In the genomic region with DNA sequence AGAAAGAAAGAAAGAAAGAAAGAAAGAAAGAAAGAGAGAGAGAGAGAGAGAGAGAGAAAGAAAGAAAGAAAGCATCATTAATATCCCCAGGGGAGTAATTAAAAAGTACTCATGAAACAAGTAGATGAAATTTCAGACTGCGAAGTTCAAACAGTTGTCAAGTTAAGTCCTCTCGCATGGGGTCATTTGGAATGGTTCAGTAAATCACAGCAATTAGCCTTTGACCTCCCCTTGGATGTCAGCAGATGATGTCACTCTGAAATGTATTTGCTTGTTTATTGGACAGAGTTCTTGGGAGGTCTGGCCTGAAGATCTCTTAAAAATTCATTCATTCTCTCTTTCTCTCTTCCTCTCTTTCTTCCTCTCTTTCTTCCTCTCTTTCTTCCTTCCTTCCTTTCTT, we compare ENCODE assay signal across 18 mouse cellular contexts. TPM values are rescaled to one million over a fixed set of nuclear protein-coding genes. Genes with fewer than 3 reads are reported as not detected.
A peak's percentile ranks its signal among the peaks of the same experiment; 100 is the strongest.
DNase-seq lines count a peak whose midpoint lies in the region; ATAC-seq and TF ChIP-seq lines count a peak whose summit lies in the region.
"Had no signal": no experiment of that assay in that cellular context is flagged by ENCODE, and none has a peak within 500 bp of the region (broad histone marks: within the 10 kb centered on the region; RNA-seq: fewer than 3 reads in every experiment).

No protein-coding gene starts in this region.

- no peak overlapping the region for H3K9ac ChIP-seq in lung, embryonic 14.5 days
- no peak overlapping the region for H3K9ac ChIP-seq in kidney, postnatal 0 days (ENCODE audit: low read depth, low read length)
- H3K9ac ChIP-seq in forebrain, embryonic 13.5 days = no peak overlapping the region
- H3K9ac ChIP-seq: embryonic facial prominence, embryonic 15.5 days; heart, embryonic 12.5 days; liver, embryonic 13.5 days; midbrain, embryonic 12.5 days had no signal

- no peaks in the 10 kb centered on the region for H3K36me3 ChIP-seq in lung, embryonic 14.5 days (ENCODE audit: insufficient read depth)
- H3K36me3 ChIP-seq in kidney, postnatal 0 days (ENCODE audit: insufficient read depth, low read length) = no peaks in the 10 kb centered on the region
- H3K36me3 ChIP-seq in splenic B cell, adult 2 months (ENCODE audit: control insufficient read depth, insufficient read depth, low read length, poor library complexity, severe bottlenecking) = peaks cover 4% of the 10 kb centered on the region
- H3K36me3 ChIP-seq in forebrain, embryonic 13.5 days (ENCODE audit: poor library complexity, severe bottlenecking) = no peaks in the 10 kb centered on the region
- H3K36me3 ChIP-seq: embryonic facial prominence, embryonic 15.5 days; heart, embryonic 12.5 days; liver, embryonic 13.5 days; midbrain, embryonic 12.5 days had no signal

- H3K4me2 ChIP-seq in lung, embryonic 14.5 days = no peak overlapping the region
- H3K4me2 ChIP-seq in kidney, postnatal 0 days (ENCODE audit: low read length) = peak overlapping the region; percentile 93
- H3K4me2 ChIP-seq in forebrain, embryonic 13.5 days = no peak overlapping the region
- H3K4me2 ChIP-seq: embryonic facial prominence, embryonic 15.5 days; heart, embryonic 12.5 days; liver, embryonic 13.5 days; midbrain, embryonic 12.5 days had no signal

- no peaks in the 10 kb centered on the region for H3K27me3 ChIP-seq in lung, embryonic 14.5 days (ENCODE audit: insufficient read depth, low read length)
- H3K27me3 ChIP-seq in kidney, postnatal 0 days (ENCODE audit: insufficient read depth, low read length) = peaks cover 3% of the 10 kb centered on the region; the same call in 1 of the 2 replicates
- H3K27me3 ChIP-seq in splenic B cell, adult 2 months (ENCODE audit: control insufficient read depth, insufficient read depth, low read length, poor library complexity, severe bottlenecking) = no peaks in the 10 kb centered on the region
- peaks cover 61% of the 10 kb centered on the region for H3K27me3 ChIP-seq in forebrain, embryonic 13.5 days

- H3K4me1 ChIP-seq in lung, embryonic 14.5 days (ENCODE audit: insufficient read depth) = peaks cover 19% of the 10 kb centered on the region
- peaks cover 22% of the 10 kb centered on the region; the same call in 1 of the 2 replicates for H3K4me1 ChIP-seq in kidney, postnatal 0 days (replicated peaks; ENCODE audit: insufficient read depth, low read length)
- peaks cover 28% of the 10 kb centered on the region for H3K4me1 ChIP-seq in forebrain, embryonic 13.5 days

- no peak overlapping the region for H3K27ac ChIP-seq in lung, embryonic 14.5 days (ENCODE audit: low read depth)
- H3K27ac ChIP-seq in kidney, postnatal 0 days = no peak overlapping the region
- no peak overlapping the region for H3K27ac ChIP-seq in forebrain, embryonic 13.5 days
- H3K27ac ChIP-seq: embryonic facial prominence, embryonic 15.5 days; liver, embryonic 13.5 days; midbrain, embryonic 12.5 days had no signal

- no peak for ATAC-seq in lung, embryonic 14.5 days (ENCODE audit: insufficient read depth)
- ATAC-seq in kidney, postnatal 0 days (replicated peaks; ENCODE audit: low FRiP score, low read depth) = no peak
- no peak for ATAC-seq in forebrain, embryonic 13.5 days
- ATAC-seq: forebrain, embryonic 14.5 days; Patski had no signal

- no peak overlapping the region for H3K4me3 ChIP-seq in lung, embryonic 14.5 days (ENCODE audit: low read depth, low read length)
- peak overlapping the region; percentile 41; the same call in 1 of the 2 replicates for H3K4me3 ChIP-seq in kidney, postnatal 0 days (replicated peaks; ENCODE audit: low read depth, low read length)
- H3K4me3 ChIP-seq in forebrain, embryonic 13.5 days = no peak overlapping the region
- H3K4me3 ChIP-seq: embryonic facial prominence, embryonic 15.5 days; heart, embryonic 12.5 days; liver, embryonic 13.5 days; midbrain, embryonic 12.5 days had no signal

- DNase-seq in lung, embryonic 14.5 days = peak; percentile 81
- DNase-seq in lung, adult 18-20 months = no peak
- peak; percentile 93 for DNase-seq in hindlimb bud, embryonic 11.5 days (ENCODE audit: extremely low spot score, low read depth, low spot score)
- DNase-seq in kidney, postnatal 0 days (ENCODE audit: low spot score) = peak; percentile 91
- DNase-seq in splenic B cell, adult 2 months (ENCODE audit: low read depth, low spot score) = peak; percentile 71
- no peak for DNase-seq in frontal cortex, postnatal 14 days (ENCODE audit: low spot score in 2 of 2)
- no peak for DNase-seq in layer of hippocampus, adult 18-20 months (ENCODE audit: low spot score in 2 of 2)
- DNase-seq: cerebellum, adult 9-11 months; gastrocnemius, postnatal 25 days; liver, embryonic 13.5 days; right cerebral cortex, postnatal 25 days; thymus, postnatal 25 days had no signal

- no peaks in the 10 kb centered on the region for H3K9me3 ChIP-seq in lung, embryonic 14.5 days (ENCODE audit: low read depth, low read length)
- H3K9me3 ChIP-seq in kidney, postnatal 0 days (replicated peaks; ENCODE audit: low read length) = no peaks in the 10 kb centered on the region
- H3K9me3 ChIP-seq in forebrain, embryonic 13.5 days (replicated peaks) = no peaks in the 10 kb centered on the region
- H3K9me3 ChIP-seq: embryonic facial prominence, embryonic 15.5 days; heart, embryonic 12.5 days; liver, embryonic 13.5 days; midbrain, embryonic 12.5 days had no signal

- 41% methylated on average over 2 of the region's 2 CpGs for WGBS in lung, embryonic 14.5 days
- WGBS in kidney, postnatal 0 days = 9% methylated on average over 2 of the region's 2 CpGs
- 18% methylated on average over 2 of the region's 2 CpGs for WGBS in forebrain, embryonic 13.5 days

- TF ChIP-seq CTCF in lung, embryonic 14.5 days (IDR thresholded peaks at IDR 0.05; ENCODE audit: low read depth) = no peak
- no peak for TF ChIP-seq CTCF in kidney, postnatal 0 days (IDR thresholded peaks at IDR 0.05; ENCODE audit: low read depth)

RNA-seq across cellular contexts. Expression of gene Cd83, which starts 2.7 kb away (rescaled TPM):
- 12.9 and 14.3 TPM in 2 replicates for polyA plus RNA-seq in lung, embryonic 14.5 days (2014; fragmentation: Nextera tagmentation; extraction: Ambion mirVana)
- polyA plus RNA-seq in kidney, postnatal 0 days (2015; fragmentation: Nextera tagmentation; extraction: Ambion mirVana) = 35.8 and 40.6 TPM in 2 replicates
- 3.8 TPM in 2 replicates for polyA plus RNA-seq in forebrain, embryonic 13.5 days (2015; fragmentation: Nextera tagmentation; extraction: Ambion mirVana)
- total RNA-seq in layer of hippocampus, adult 18-20 months (2021) = 10 to 100 TPM; 10.1 to 10.8 TPM
- polyA plus RNA-seq: Patski had no signal

Comparison
In these comparisons a context has a peak if more than half of its experiments do, and no peak if none do; other contexts are left out.
1. DNase-seq: peak in lung, embryonic 14.5 days (single experiment), hindlimb bud, embryonic 11.5 days (single experiment), kidney, postnatal 0 days (single experiment) and splenic B cell, adult 2 months (single experiment); none in lung, adult 18-20 months (0 of 2), frontal cortex, postnatal 14 days (0 of 2) and layer of hippocampus, adult 18-20 months (0 of 2).